Mouse (Mus musculus) gastrocnemius, postnatal 36 days (tissue): ENCODE results near the gene Lhx2. TPM values are rescaled to one million over a fixed set of nuclear protein-coding genes. Genes with fewer than 3 reads are reported as not detected.

ENCODE experiments used
- DNase-seq, 2 experiments: peaks; one replicate each; pipeline ENCODE4 v3.0.0; 2022
- intact Hi-C: fragments of 180-260 bp; cut with DNase I; formaldehyde crosslinking; loops from one replicate; pipeline ENCODE4 v1.15.1; 2025
- total RNA-seq, 2 experiments: library from RNA; stranded (reverse); gene quantifications; 2 replicates each; pipeline ENCODE4 v1.2.3; 2021

The Lhx2 gene
- total RNA-seq, 2 experiments from 2014 or later: not detected

- intact Hi-C loops: no loop called here
- DNase-seq: no peak
Measured at GRCm38 (mm10) chr2:38397882-38398281, 58.8 kb downstream of the Lhx2 start.

GRCm38 (mm10) chr2:38402611-38403010 is 63.5 kb downstream of the Lhx2 start:
- DNase-seq: no peak
- intact Hi-C loops: no loop called here

DNA sequence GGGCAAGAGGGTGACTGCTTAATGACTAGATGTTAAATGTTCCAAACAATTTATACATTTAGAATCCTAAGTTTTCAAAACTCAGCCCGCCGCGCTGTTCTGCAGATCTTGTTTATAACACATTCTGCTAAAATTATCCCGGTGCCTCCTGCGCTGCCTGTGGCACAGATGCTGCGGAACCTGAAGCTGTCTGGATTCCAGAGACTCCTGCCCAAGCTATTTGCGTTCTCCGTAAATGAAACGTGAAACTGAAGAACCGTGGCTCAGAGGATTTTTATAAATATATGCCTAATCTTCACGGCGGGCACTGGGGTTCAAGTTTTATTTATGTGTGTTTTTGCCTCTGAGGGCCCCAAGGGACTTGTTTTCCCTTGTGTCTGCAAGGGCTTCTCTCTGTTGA is 64.2 kb downstream of the Lhx2 start:
- intact Hi-C loops: no loop called here
- no peak for DNase-seq

GRCm38 (mm10) chr2:38404007-38404596 is 65.0 kb downstream of the Lhx2 start:
- no peak for DNase-seq

GRCm38 (mm10) chr2:38405356-38405755 is 66.3 kb downstream of the Lhx2 start:
- no peak for DNase-seq
- intact Hi-C loops: no loop called here

More at GRCm38 (mm10) chr2:38404007-38404596, 65.0 kb downstream of the Lhx2 start:
- intact Hi-C loops: no loop called here

DNA sequence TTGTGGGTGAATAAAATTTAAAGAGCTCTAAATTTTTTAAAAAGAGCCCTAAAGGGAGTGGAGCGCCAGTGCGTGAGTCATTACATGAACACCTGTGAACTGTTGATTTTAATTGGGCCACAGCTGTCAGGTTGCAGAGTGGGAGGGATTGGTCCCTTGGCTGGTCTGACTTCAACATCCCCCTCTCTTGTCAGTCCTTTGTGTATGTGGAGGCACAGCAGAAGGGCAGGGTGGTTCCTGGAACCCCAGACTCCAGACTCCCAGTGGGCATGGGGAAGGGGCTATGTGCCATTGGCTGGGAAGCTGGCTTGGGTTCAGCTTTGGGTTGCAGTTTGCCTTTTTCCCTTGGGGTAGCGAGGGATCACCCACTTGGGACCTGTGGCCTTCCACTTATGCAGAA is 70.2 kb downstream of the Lhx2 start:
- DNase-seq: no peak
- intact Hi-C loops: no loop called here

- intact Hi-C loops: no loop called here
- no peak for DNase-seq
Measured at GRCm38 (mm10) chr2:38410227-38410626, 71.1 kb downstream of the Lhx2 start.

DNA sequence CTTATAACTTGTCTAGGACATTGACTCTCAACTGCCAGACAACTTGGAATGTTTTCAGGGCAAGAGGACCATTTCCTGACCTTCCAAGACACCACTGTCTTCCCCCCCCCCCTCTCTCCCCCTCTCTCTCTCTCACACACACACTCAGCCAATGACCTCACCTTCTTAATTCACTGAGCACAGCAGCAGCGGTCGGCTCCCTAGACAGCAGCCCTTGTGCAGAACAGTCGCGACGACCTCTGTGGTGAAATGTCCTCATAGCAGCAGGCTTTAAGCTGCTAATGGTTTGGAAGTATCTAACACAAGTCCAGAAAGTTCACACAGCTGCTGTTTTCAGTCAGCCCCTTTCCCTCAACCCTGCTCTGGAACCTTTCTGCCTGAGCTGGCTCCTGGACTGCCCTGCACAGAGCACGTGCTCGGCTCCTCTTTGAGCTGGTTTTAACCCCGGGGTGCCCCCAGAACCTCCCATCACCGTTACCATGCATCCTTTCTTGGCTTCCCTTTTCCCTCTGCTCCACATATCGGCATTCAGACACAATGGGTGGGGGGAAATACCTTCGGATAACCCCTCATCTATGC is 73.6 kb downstream of the Lhx2 start:
- intact Hi-C loops: no loop called here
- DNase-seq: no peak

GRCm38 (mm10) chr2:38417970-38418369 is 78.9 kb downstream of the Lhx2 start:
- no peak for DNase-seq
- intact Hi-C loops: no loop called here

Other genes with a start within 250 kb of the Lhx2 start
- gene Dennd1a, start 51.9 kb upstream of the Lhx2 start, total RNA-seq: 10 to 100 TPM; 24.9 to 28.2 TPM
- 10 to 100 TPM in 1 of 2 experiments, 1 to 10 TPM in 1; 6.9 to 11.2 TPM for gene Nek6, start 172.4 kb downstream of the Lhx2 start, total RNA-seq